Mouse (Mus musculus) lung, adult 2 months (tissue): ENCODE results near the gene Mcrip1.

Source experiments
- CTCF ChIP-seq: fragments of 200-500 bp; IDR thresholded peaks from 2 replicates; pipeline ENCODE4 v1.5.1; 2011; ENCODE audit warnings: mild to moderate bottlenecking, low read length, control low read depth; ENCODE audit not compliant: insufficient read depth
- POLR2A ChIP-seq: fragments of 200-500 bp; IDR thresholded peaks from 2 replicates; pipeline ENCODE4 v1.6.1; 2011; ENCODE audit warnings: low read depth, mild to moderate bottlenecking, control low read depth, low read length, borderline replicate concordance; ENCODE audit errors: extremely low read depth

DNA sequence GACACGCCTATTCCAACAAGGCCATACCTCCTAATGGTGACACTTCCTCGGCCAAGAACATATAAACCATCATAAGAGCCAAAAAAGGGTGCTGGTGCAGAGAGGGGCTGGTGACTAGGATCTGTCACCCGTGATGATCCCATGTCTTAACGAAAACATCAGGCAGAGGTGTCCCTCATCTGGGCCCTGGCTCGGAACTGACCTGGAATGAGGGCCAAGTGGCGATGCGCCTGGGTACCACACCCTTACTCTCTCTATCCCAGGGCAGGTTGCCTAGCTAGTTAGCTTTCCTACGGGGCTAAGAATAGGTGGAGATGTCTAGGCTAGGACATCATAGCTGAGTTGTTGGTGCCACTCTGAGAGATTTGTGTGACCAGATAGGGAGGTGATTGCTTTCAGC lies 15.4 kb downstream of the Mcrip1 start:
- TF ChIP-seq CTCF (no peak), POLR2A (no peak)
